ENCODE assay signal across 10 mouse cellular contexts in the genomic region with DNA sequence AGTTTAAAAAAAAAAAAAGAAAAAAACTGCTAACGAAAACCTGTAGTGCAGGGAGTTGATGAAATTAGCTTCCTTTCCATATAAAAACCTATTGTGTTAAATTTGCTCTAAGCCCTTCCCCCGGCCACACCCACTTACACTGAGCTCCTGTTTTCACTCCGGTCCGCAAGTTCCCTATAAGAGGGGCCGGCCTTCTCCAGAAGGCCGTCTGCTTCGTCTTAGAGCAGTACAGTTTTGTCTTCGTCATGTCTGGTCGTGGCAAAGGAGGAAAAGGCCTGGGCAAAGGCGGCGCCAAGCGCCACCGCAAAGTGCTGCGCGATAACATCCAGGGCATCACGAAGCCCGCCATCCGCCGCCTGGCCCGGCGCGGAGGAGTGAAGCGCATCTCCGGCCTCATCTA. TPM values are rescaled to one million over a fixed set of nuclear protein-coding genes. Genes with fewer than 3 reads are reported as not detected.
A peak's percentile ranks its signal among the peaks of the same experiment; 100 is the strongest.
DNase-seq lines count a peak whose midpoint lies in the region; ATAC-seq and TF ChIP-seq lines count a peak whose summit lies in the region.
"Not testable (repeated sequence)": the region's sequence is repeated elsewhere in the genome, so short reads cannot be mapped to it uniquely, and the experiment has no call there.
"Had no signal": no experiment of that assay in that cellular context is flagged by ENCODE, and none has a peak within 500 bp of the region (broad histone marks: within the 10 kb centered on the region; RNA-seq: fewer than 3 reads in every experiment).

A gene (plus strand): TSS at position 208 of the 400 bp plus-strand sequence.

- not testable (repeated sequence) for H3K79me2 ChIP-seq in liver, adult 2 months (ENCODE audit: control insufficient read depth, insufficient read depth, low read length)

- H3K27ac ChIP-seq in ES-Bruce4 (ENCODE audit: insufficient read depth, low read length) = peak within 1 kb of the TSS; percentile 48
- peak within 1 kb of the TSS; percentile 69; the same call in 1 of the 2 replicates for H3K27ac ChIP-seq in hindbrain, embryonic 10.5 days
- H3K27ac ChIP-seq in liver, adult 2 months (replicated peaks; ENCODE audit: insufficient read depth, low read depth, low read length); midbrain, embryonic 12.5 days (replicated peaks): not testable (repeated sequence)
- peak within 1 kb of the TSS; percentile 46 for H3K27ac ChIP-seq in spleen, adult 2 months (ENCODE audit: insufficient read depth, low read length)

- not testable (repeated sequence) for H3K4me3 ChIP-seq in ES-Bruce4 (ENCODE audit: low read depth, low read length); spleen, adult 2 months (ENCODE audit: extremely low read depth, insufficient read depth, insufficient read length)
- peak within 1 kb of the TSS; percentile 39 for H3K4me3 ChIP-seq in hindbrain, embryonic 10.5 days
- H3K4me3 ChIP-seq in liver, adult 2 months (ENCODE audit: insufficient read depth, low read depth, low read length) = peak within 1 kb of the TSS; percentile 30; the same call in 1 of the 2 replicates
- peak within 1 kb of the TSS; percentile 21; the same call in 1 of the 2 replicates for H3K4me3 ChIP-seq in midbrain, embryonic 12.5 days

- not testable (repeated sequence) for TF ChIP-seq POLR2A in ES-Bruce4 (IDR thresholded peaks at IDR 0.05; ENCODE audit: insufficient read depth, low read length); liver, adult 2 months (IDR thresholded peaks at IDR 0.05; ENCODE audit: extremely low read depth, insufficient read depth, low read length); spleen, adult 2 months (IDR thresholded peaks at IDR 0.05; ENCODE audit: low read depth, low read length)

- not testable (repeated sequence) for H3K36me3 ChIP-seq in ES-Bruce4 (ENCODE audit: control insufficient read depth, insufficient read depth, low read length, poor library complexity, severe bottlenecking); hindbrain, embryonic 10.5 days; liver, adult 2 months (ENCODE audit: control insufficient read depth, insufficient read depth, low read length); midbrain, embryonic 12.5 days; spleen, adult 2 months (ENCODE audit: control insufficient read depth, insufficient read depth, low read length)

- peak; percentile 26 to 53 for DNase-seq in cerebellum, postnatal 36 days
- not testable (repeated sequence) for DNase-seq in gastrocnemius, adult 8-10 months (ENCODE audit: low spot score in 2 of 2); hindbrain, embryonic 10.5 days (ENCODE audit: low spot score); liver, adult 2 months (ENCODE audit: extremely low read depth, low read depth, low spot score)
- peak; percentile 31 to 49 for DNase-seq in kidney, postnatal 4 days
- DNase-seq in spleen, adult 2 months (ENCODE audit: low read depth in 1 of 2, low spot score in 2 of 2) = peak in 1 of 2 experiments; percentile 50

- peak within 1 kb of the TSS; percentile 42 for H3K4me2 ChIP-seq in midbrain, embryonic 12.5 days (replicated peaks)

- not testable (repeated sequence) for TF ChIP-seq EP300 in ES-Bruce4 (IDR thresholded peaks at IDR 0.05; ENCODE audit: insufficient read depth, low read depth, low read length)

- peak; percentile 44 for ATAC-seq in midbrain, embryonic 12.5 days (ENCODE audit: low FRiP score, low read depth)

- not testable (repeated sequence) for H3K4me1 ChIP-seq in ES-Bruce4 (ENCODE audit: control insufficient read depth, insufficient read depth, low read length); hindbrain, embryonic 10.5 days (replicated peaks); liver, adult 2 months (ENCODE audit: control insufficient read depth, insufficient read depth, low read length); midbrain, embryonic 12.5 days; spleen, adult 2 months (ENCODE audit: control insufficient read depth, insufficient read depth, insufficient read length)

- H3K27me3 ChIP-seq in ES-Bruce4 (ENCODE audit: control insufficient read depth, insufficient read depth, low read length, poor library complexity, severe bottlenecking); hindbrain, embryonic 10.5 days (ENCODE audit: insufficient read depth, poor library complexity, severe bottlenecking); liver, adult 2 months (ENCODE audit: control insufficient read depth, insufficient read depth, low read length); midbrain, embryonic 12.5 days; spleen, adult 2 months (ENCODE audit: control insufficient read depth, insufficient read depth, low read length): not testable (repeated sequence)

- peak within 1 kb of the TSS; percentile 68; the same call in 1 of the 2 replicates for H3K9ac ChIP-seq in ES-Bruce4 (ENCODE audit: low read depth, poor library complexity, severe bottlenecking)
- H3K9ac ChIP-seq in liver, adult 2 months (ENCODE audit: low read depth, low read length); midbrain, embryonic 12.5 days (replicated peaks): not testable (repeated sequence)

- no CpG with 5 or more reads among the region's 24 CpGs for WGBS in hindbrain, embryonic 10.5 days
- WGBS in liver, adult 2 months = no CpG with 5 or more reads among the region's 24 CpGs
- WGBS in midbrain, embryonic 12.5 days = no CpG with 5 or more reads among the region's 24 CpGs
- no CpG with 5 or more reads among the region's 24 CpGs for WGBS in spleen, adult 2 months

- H3K9me3 ChIP-seq in ES-Bruce4 (replicated peaks; ENCODE audit: control insufficient read depth, insufficient read depth, low read length, poor library complexity, severe bottlenecking); hindbrain, embryonic 10.5 days; midbrain, embryonic 12.5 days: not testable (repeated sequence)

- not testable (repeated sequence) for TF ChIP-seq CTCF in ES-Bruce4 (IDR thresholded peaks at IDR 0.05; ENCODE audit: low read depth, low read length); liver, adult 2 months (IDR thresholded peaks at IDR 0.05; ENCODE audit: low read depth, low read length); spleen, adult 2 months (IDR thresholded peaks at IDR 0.05; ENCODE audit: extremely low read depth, insufficient read depth, insufficient read length, insufficient replicate concordance)

RNA-seq across cellular contexts. Expression of the gene that starts here (rescaled TPM):
- 12.0 and 17.7 TPM in 2 replicates for polyA plus RNA-seq in ES-Bruce4 (2011; ENCODE audit: insufficient read depth, insufficient read length, low read depth, missing spikeins)
- total RNA-seq in gastrocnemius, adult 8-10 months (2022) = 10 to 100 TPM; 49.7 to 72.4 (median 56.2) TPM
- not detected in 2 replicates for polyA plus RNA-seq in hindbrain, embryonic 10.5 days (2016; fragmentation: Nextera tagmentation; extraction: Ambion mirVana)
- total RNA-seq in liver, adult 2 months (2014; rRNA removed) = 0.60 and 0.74 TPM in 2 replicates
- not detected in 2 replicates for polyA plus RNA-seq in liver, adult 2 months (2012; rRNA removed)
- polyA plus RNA-seq in midbrain, embryonic 12.5 days (2016; fragmentation: Nextera tagmentation; extraction: Ambion mirVana) = not detected in 2 replicates
- polyA plus RNA-seq in spleen, adult 2 months (2012; rRNA removed) = not detected in 2 replicates
- polyA plus RNA-seq: C2C12; testis, adult 2 months had no signal

Comparison
In these comparisons a context has a peak if more than half of its experiments do, and no peak if none do; other contexts are left out.
1. RNA of the gene that starts here (total RNA-seq): 49.7 to 72.4 TPM in gastrocnemius, adult 8-10 months; 0.60 to 0.74 TPM in liver, adult 2 months; every median in the first group is over 10 times any median in the second.
2. RNA of the gene that starts here (polyA plus RNA-seq): 12.0 to 17.7 TPM in ES-Bruce4; not detected in hindbrain, embryonic 10.5 days, not detected in liver, adult 2 months, not detected in midbrain, embryonic 12.5 days and not detected in spleen, adult 2 months; every median in the first group is over 10 times any median in the second.
3. Peak in ATAC-seq, H3K4me3 ChIP-seq and H3K4me2 ChIP-seq in midbrain, embryonic 12.5 days; RNA of the gene not detected or under 1 TPM.